Mouse (Mus musculus): ENCODE measurements around the gene Evc.

Evc gene

GRCm38 (mm10) chr5:37243169-37243886 lies 93.4 kb downstream of the Evc start:
- in situ Hi-C loops (cut with MboI; ENCODE audit: unreplicated experiment in 2 of 2): no loop called here

GRCm38 (mm10) chr5:37242360-37243168 lies 94.1 kb downstream of the Evc start:
- in situ Hi-C loops (cut with MboI; ENCODE audit: unreplicated experiment in 2 of 2): no loop called here

GRCm38 (mm10) chr5:37241651-37242151 lies 95.0 kb downstream of the Evc start, which contains the start of gene Crmp1:
Crmp1 (plus strand) TSS chr5:37241940.
- in situ Hi-C loops (cut with MboI; ENCODE audit: unreplicated experiment in 2 of 2): no loop called here

DNA sequence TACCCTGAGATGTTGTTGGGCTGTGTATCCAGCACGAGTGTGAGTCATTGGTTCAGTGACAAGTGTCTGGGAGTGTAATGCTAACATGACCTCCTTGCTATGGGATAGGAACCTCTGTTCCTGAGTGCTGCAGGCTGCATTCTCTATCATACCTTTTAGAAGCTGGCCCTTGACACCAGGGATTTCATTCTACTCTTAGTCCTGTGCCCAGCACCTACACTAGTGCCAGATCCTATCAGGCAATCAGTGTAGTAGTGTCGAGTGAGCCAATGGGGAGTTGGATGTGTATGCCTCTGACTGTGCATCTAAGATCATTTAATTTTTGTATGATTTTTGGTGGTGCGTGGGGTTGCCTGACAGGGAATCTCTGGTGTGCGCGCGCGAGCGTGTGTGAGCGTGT lies 95.5 kb downstream of the Evc start:
- in situ Hi-C loops (cut with MboI; ENCODE audit: unreplicated experiment in 2 of 2): no loop called here

DNA sequence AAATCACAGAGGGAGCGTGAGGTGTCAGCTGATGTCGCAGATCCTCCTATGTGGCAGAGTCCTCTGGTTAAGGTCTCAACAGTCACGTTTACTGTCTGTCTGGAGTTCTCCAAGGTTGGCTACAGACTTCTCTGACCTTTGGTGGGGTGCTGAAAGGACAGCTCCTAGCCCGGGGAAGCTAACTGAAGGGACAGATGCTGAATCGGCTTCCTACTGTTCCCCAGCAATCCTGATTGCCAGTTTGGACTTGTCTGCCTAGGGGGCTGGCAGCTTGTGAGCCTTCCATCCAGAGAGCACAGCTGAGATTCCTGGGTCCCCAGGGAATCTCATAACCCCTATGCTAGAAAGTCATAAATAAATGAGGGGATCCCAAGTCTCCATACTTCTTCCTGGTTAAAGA lies 96.1 kb downstream of the Evc start:
- in situ Hi-C loops (cut with MboI; ENCODE audit: unreplicated experiment in 2 of 2): no loop called here
